Mouse (Mus musculus) limb, embryonic 15.5 days (tissue): ENCODE data around the gene Hspa12a. TPM values are rescaled to one million over a fixed set of nuclear protein-coding genes. Genes with fewer than 3 reads are reported as not detected.

Source experiments
- ATAC-seq: fragments of 200-750 bp; cut with Nextera tagmentation; 2 replicates; pipeline ENCODE4 v1.8.0; 2017; ENCODE audit warnings: low read depth, moderate TSS enrichment; ENCODE audit not compliant: insufficient number of reproducible peaks, low FRiP score, low TSS enrichment
- H3K27ac ChIP-seq: fragments of 300-500 bp; sonication (generic); 2 replicates; pipeline ENCODE4 v1.5.1; 2015; ENCODE audit warnings: moderate library complexity, mild to moderate bottlenecking, inconsistent platforms
- H3K27me3 ChIP-seq: fragments of 300-500 bp; sonication (generic); 2 replicates; pipeline ENCODE4 v1.6.1; 2015; ENCODE audit warnings: inconsistent platforms
- H3K36me3 ChIP-seq: fragments of 300-500 bp; sonication (generic); 2 replicates; pipeline ENCODE4 v1.6.1; 2015; ENCODE audit warnings: inconsistent platforms
- H3K4me1 ChIP-seq: fragments of 300-500 bp; sonication (generic); 2 replicates; pipeline ENCODE4 v1.6.1; 2015; ENCODE audit warnings: inconsistent platforms
- H3K4me2 ChIP-seq: fragments of 300-500 bp; sonication (generic); 2 replicates; pipeline ENCODE4 v1.6.1; 2015; ENCODE audit warnings: mild to moderate bottlenecking, inconsistent platforms
- H3K4me3 ChIP-seq: fragments of 300-500 bp; sonication (generic); 2 replicates; pipeline ENCODE4 v1.5.1; 2015; ENCODE audit warnings: mild to moderate bottlenecking, inconsistent platforms
- H3K9ac ChIP-seq: fragments of 300-500 bp; sonication (generic); 2 replicates; pipeline ENCODE4 v1.6.1; 2015; ENCODE audit warnings: inconsistent platforms
- H3K9me3 ChIP-seq: fragments of 300-500 bp; sonication (generic); 2 replicates; pipeline ENCODE4 v1.6.1; 2016; ENCODE audit warnings: inconsistent platforms
- WGBS: fragments of 180-500 bp; shearing (Covaris S2); methylation state at CpG from one replicate; pipeline ENCODE4 v1.1.7; 2015; 5-methylcytosine and 5-hydroxymethylcytosine counted together
- polyA plus RNA-seq: library from polyadenylated mRNA; unstranded; fragments of >200 nt; fragmentation: Nextera tagmentation; extraction: Ambion mirVana; gene quantifications from 2 replicates; pipeline ENCODE4 v1.2.1, GENCODE M21; 2015

The Hspa12a gene
- polyA plus RNA-seq, 1 experiment from 2014 or later = 3.4 TPM

DNA sequence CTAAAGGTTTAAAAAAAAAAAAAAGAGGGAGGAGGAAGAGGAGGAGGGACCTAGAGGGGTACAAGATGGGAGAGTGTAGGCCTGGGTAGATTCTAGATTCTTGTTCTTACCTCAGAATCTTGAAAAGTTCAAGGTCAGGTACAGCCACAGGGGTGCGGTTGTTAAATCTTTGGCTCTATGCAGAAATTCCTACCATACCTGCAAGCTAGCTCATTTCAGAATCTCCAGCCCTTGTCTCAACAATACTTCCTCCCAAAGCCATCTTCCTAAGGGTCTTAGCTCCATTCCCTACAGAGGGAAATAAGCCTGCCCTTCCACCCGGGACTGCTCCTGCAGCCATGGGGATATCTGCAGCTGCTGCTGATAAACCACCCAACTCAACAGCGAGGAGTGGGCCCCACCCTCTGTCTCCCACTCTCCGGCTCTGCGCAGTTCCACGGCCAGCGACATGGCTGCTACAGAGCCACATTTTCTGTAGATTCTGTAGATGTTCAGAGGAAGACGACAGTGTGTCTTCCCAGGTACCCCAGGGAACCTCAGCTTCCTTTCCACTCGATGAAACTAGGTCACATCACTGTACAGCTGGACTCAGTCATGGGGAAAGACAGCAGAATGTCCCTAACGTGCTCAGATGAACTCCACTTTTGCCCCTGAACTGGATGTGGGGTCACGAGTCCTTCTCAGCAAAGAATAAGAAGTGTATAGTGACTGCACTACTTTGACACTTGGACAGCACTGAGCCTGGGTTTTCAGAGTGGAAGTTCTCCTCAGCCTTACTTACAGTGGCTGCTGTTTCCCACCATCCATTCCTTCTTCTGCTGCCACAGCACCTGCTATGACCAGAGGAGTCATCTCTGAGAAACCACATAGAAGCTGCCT is 70.8 kb downstream of the Hspa12a start:
- Histone ChIP-seq H3K4me2 (no peak overlapping the region), H3K4me1 (no peaks in the 10 kb centered on the region), H3K27ac (no peak overlapping the region), H3K9me3 (no peaks in the 10 kb centered on the region), H3K4me3 (no peak overlapping the region), H3K27me3 (no peaks in the 10 kb centered on the region), H3K9ac (no peak overlapping the region), H3K36me3 (no peaks in the 10 kb centered on the region)
- no peak for ATAC-seq
- 80% methylated on average over 11 of the region's 11 CpGs for WGBS

DNA sequence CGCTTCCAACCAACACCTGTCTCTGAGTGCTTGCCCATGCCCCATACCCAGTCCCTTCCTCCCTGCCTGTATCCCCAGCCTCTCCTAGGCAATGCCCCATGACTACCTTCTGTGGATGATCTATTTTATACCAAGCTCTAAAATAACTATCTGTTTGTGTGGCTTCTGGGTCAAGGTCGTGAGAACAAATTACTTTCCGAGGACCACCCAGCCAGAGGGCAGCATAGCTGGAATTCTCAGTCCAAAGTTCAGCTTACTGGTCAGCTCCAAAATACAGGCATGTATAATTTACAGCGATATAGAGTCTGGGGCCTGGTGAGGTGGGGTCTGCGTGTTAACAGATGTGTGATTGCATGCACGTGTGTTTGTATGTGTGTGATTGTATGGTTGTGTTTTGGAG is 71.6 kb downstream of the Hspa12a start:
- Histone ChIP-seq H3K27me3 (no peaks in the 10 kb centered on the region), H3K9ac (no peak overlapping the region), H3K4me3 (no peak overlapping the region), H3K9me3 (no peaks in the 10 kb centered on the region), H3K27ac (no peak overlapping the region), H3K4me1 (no peaks in the 10 kb centered on the region), H3K36me3 (no peaks in the 10 kb centered on the region), H3K4me2 (no peak overlapping the region)
- no peak for ATAC-seq
- WGBS = 73% methylated on average over 6 of the region's 6 CpGs

DNA sequence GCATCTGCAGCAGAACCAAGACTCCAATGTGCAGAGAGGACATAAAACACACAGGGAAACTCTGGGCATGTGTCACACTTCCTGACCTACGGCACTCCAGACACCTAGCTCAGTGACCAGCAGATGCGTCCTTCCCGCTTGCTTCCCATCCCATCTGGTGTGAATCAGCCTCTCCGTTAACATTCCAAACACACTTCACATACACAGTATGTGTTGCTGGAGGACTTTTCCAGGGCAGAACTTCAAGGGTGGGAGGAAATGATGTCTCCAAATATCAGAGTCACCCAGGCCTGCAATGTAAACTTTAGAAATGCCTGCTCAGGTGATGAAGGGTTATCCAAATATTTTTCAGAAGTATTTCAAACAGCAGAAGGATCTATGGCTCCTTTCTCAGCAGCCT is 76.8 kb downstream of the Hspa12a start:
- Histone ChIP-seq H3K4me1 (no peaks in the 10 kb centered on the region), H3K27me3 (no peaks in the 10 kb centered on the region), H3K4me2 (no peak overlapping the region), H3K9me3 (no peaks in the 10 kb centered on the region), H3K27ac (no peak overlapping the region), H3K36me3 (no peaks in the 10 kb centered on the region), H3K4me3 (no peak overlapping the region), H3K9ac (no peak overlapping the region)
- no peak for ATAC-seq
- WGBS = 42% methylated on average over 4 of the region's 4 CpGs

DNA sequence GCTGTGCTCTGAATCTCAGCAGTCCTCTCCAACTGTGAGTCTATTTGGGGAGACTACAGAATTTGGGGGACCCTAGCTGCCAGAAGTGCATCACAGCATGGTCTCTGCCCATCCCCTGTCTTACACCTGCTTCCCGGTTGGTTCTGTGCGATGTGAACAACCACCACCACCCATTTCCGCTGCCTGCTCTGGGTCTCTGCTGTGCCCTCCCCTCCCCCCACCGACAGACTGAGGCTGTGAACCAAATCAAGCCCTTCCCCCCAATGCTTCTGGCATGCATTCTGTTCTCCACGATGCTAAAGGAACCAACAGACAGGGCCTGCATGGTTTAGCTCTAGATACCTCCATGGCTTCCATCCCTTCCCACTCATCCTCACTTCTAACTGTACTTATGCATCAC is 78.2 kb downstream of the Hspa12a start:
- Histone ChIP-seq H3K27me3 (peaks cover 2% of the 10 kb centered on the region; the same call in 1 of the 2 replicates), H3K27ac (no peak overlapping the region), H3K36me3 (no peaks in the 10 kb centered on the region), H3K4me1 (peaks cover 11% of the 10 kb centered on the region), H3K9ac (no peak overlapping the region), H3K9me3 (no peaks in the 10 kb centered on the region), H3K4me3 (no peak overlapping the region), H3K4me2 (no peak overlapping the region)
- no peak for ATAC-seq
- WGBS = 27% methylated on average over 5 of the region's 5 CpGs

DNA sequence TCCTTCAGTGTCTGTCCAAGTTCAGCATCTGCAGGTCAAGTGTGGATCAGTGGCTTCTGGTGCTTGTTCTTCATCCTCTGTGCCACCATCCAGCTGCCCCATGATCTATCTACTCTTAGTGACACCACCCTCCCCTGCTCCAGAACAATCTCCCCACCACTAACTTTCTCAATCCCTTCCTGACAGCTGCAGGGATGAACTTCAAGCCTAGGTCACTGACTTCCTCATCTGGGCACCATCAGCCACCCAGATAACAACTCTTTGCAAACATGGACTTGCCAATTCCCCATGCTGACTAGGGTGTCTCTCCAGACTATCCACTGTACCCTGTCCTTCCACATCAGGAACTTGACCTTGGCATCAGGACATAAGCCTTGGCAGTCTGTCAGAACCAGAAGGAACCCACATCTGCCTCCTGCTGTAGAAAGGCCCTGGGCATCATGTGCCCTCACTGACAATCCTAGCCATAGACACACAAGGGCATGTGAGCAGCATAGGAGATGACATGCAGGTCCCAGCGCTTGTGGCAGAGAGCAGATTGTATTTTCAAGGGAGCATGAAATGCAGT is 79.4 kb downstream of the Hspa12a start:
- Histone ChIP-seq H3K27ac (no peak overlapping the region), H3K4me3 (no peak overlapping the region), H3K4me2 (no peak overlapping the region), H3K36me3 (no peaks in the 10 kb centered on the region), H3K27me3 (peaks cover 10% of the 10 kb centered on the region), H3K9ac (no peak overlapping the region), H3K9me3 (no peaks in the 10 kb centered on the region), H3K4me1 (peaks cover 22% of the 10 kb centered on the region)
- 78% methylated on average over 1 of the region's 1 CpGs for WGBS
- ATAC-seq = no peak

DNA sequence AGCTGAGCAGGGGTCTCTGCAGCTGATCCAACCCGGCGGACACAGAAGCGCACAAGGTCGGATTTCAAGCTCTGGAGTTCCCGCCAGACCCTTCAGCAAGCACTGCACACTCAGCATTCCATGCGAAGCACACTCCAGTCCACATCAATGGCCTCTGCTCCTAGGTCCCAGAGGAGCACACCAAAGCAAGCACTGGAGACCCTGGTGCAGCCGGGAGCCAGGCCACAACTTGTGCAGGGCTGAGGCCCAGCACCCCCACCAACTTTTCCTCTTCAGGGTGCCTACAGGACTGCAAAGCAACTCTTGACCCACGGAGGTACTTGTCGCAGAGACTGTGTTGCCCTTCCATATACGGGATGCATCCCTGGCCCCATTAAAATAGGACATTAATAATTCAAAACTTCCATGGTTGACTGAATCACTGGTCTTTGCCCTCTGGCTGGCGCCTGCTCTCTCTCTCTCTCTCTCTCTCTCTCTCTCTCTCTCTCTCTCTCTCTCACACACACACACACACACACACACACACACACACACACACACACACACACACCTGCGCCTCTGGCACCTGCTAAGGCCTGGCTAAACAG is 82.2 kb downstream of the Hspa12a start:
- Histone ChIP-seq H3K4me2 (peak overlapping the region; percentile 89), H3K36me3 (no peaks in the 10 kb centered on the region), H3K9me3 (no peaks in the 10 kb centered on the region), H3K27ac (no peak overlapping the region), H3K27me3 (peaks cover 13% of the 10 kb centered on the region), H3K4me1 (peaks cover 22% of the 10 kb centered on the region), H3K4me3 (peak overlapping the region; percentile 54), H3K9ac (no peak overlapping the region)
- WGBS = 22% methylated on average over 11 of the region's 12 CpGs
- ATAC-seq = no peak

DNA sequence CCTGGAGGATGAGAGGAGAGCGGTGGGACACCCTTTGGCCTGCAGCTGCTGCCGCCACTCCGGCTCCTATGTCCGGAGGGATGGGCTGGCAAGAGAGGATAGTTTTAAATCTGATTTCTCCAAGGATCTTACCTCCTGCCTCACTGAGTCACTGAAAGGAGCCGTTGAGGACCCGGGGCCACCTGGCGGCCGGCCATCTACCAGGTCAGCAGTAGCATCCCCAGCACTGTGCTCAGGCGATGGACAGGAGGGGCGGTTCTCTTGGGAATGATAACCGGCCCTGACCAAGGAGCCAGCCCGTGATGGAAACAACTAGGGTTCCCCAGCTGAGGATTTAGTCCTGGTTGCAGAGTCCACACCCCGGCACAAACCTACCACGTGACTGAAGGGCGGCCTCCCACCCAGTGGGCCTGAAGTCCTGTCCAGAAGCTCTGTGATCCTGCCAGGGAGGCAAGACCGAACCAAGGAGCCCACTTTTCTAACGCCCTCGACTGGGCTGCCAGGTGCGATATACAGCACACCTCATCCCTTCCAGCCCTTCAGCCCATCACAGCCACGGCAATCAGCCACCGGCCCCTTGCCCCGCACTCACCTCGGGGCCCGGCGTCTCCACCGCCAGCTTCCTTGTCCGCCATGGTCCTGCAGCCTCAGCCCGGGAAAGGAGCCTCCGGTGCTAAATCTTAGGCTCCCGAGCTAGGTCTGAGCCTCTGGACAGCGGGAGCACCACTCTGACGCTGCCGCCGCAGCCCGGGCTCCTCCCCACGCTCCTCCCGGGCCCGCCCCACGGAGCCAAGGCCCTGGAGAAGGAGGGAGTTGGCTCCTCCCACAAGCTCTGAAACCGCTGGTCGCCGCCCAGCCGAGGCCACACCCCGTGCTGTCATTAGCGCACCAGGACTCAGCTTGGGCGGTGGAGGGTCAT is 82.9 kb downstream of the Hspa12a start:
- Histone ChIP-seq H3K9ac (peak overlapping the region; percentile 15), H3K27me3 (peaks cover 13% of the 10 kb centered on the region), H3K9me3 (no peaks in the 10 kb centered on the region), H3K4me2 (peak overlapping the region; percentile 89), H3K36me3 (no peaks in the 10 kb centered on the region), H3K4me3 (peak overlapping the region; percentile 54), H3K4me1 (peaks cover 22% of the 10 kb centered on the region), H3K27ac (no peak overlapping the region)
- peak; percentile 86 for ATAC-seq
- under 1% methylated on average over 46 of the region's 46 CpGs for WGBS

DNA sequence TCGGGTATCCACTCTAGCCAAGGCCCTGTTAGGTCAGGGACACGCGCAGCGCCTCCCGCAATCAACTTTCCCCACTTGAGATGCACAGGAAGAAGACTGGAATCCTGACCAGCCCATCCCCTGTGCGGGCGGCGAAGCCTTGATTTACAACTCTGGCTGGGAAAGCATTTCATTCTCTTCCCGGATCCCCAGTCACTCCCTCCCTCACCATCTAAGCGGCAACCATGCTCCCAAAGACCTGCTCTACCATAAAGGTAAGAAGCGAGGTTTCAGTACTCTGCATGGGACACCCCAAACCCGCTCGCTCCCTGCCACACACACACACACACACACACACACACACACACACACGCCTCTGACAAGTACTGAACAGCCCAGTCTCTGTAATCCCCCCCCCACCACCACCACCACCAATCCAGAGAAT is 83.6 kb downstream of the Hspa12a start:
- H3K4me2 ChIP-seq = peak overlapping the region; percentile 89
- 4% methylated on average over 14 of the region's 14 CpGs for WGBS
- peak overlapping the region; percentile 54 for H3K4me3 ChIP-seq
- no peaks in the 10 kb centered on the region for H3K36me3 ChIP-seq
- H3K27ac ChIP-seq = no peak overlapping the region
- peak overlapping the region; percentile 15; the same call in 1 of the 2 replicates for H3K9ac ChIP-seq
- no peaks in the 10 kb centered on the region for H3K9me3 ChIP-seq
- peaks cover 22% of the 10 kb centered on the region for H3K4me1 ChIP-seq
- H3K27me3 ChIP-seq = peaks cover 13% of the 10 kb centered on the region
- ATAC-seq = no peak; the same call in 1 of the 2 replicates

DNA sequence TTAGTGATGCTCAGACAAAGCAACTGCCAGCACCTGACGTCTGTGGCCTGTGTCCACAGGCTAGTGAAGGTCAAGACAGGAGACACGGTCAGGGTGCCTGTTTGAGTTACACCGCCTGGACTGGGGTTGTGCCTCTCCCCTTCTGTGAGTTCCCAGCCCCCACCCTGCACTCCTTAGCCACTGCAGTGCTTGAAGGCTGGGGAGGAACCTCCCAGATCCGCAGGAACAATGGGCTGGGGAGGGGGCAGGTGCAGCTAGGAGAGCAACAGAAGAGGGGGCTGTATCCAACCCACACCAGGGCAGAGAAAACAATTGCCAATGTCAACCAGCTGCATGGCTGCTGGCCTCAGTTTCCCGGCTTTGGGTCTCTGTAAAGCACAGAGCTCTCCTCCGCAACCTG is 84.1 kb downstream of the Hspa12a start:
- peaks cover 22% of the 10 kb centered on the region for H3K4me1 ChIP-seq
- H3K9ac ChIP-seq = no peak overlapping the region
- H3K36me3 ChIP-seq = no peaks in the 10 kb centered on the region
- peak overlapping the region; percentile 89 for H3K4me2 ChIP-seq
- ATAC-seq = no peak
- peak overlapping the region; percentile 54; the same call in 1 of the 2 replicates for H3K4me3 ChIP-seq
- H3K27ac ChIP-seq = no peak overlapping the region
- H3K27me3 ChIP-seq = peaks cover 13% of the 10 kb centered on the region
- 25% methylated on average over 6 of the region's 6 CpGs for WGBS
- no peaks in the 10 kb centered on the region for H3K9me3 ChIP-seq

DNA sequence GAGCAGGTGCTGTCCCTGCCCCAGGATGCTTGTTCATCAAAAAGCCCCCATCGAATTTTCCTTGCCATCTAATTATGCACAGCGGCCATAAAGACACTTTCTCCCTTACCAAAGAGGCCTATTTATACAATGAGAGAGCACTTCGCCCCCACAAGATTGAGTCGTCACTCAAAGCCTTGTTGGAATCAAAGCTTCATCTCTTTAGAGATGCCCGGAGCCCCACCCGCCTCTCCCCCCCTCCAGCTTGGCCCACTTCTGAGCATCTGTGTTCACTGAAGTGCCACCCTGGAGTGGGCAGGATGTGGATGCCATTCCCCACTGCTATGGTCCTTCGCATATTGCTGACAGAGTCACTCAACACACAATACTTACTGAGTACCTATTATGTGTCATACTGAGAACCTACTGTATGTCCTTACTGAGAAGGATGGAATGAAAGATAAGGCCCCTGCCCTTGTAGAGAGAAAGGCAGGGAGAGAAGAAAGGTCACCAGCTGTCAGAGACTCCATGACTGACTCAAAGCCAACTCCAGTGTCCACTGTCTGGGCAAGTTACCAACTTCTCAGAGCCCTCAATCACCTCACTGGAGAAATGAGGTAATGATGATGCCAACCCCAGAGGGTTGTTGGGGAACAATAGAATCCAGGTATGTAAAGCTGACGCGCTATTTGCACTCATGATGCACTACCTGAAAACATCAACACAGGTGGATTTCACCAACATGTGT is 87.2 kb downstream of the Hspa12a start:
- Histone ChIP-seq H3K36me3 (no peaks in the 10 kb centered on the region), H3K9me3 (no peaks in the 10 kb centered on the region), H3K4me1 (peaks cover 21% of the 10 kb centered on the region), H3K4me2 (no peak overlapping the region), H3K9ac (no peak overlapping the region), H3K4me3 (no peak overlapping the region), H3K27me3 (peaks cover 12% of the 10 kb centered on the region), H3K27ac (no peak overlapping the region)
- 86% methylated on average over 9 of the region's 9 CpGs for WGBS
- ATAC-seq = no peak

DNA sequence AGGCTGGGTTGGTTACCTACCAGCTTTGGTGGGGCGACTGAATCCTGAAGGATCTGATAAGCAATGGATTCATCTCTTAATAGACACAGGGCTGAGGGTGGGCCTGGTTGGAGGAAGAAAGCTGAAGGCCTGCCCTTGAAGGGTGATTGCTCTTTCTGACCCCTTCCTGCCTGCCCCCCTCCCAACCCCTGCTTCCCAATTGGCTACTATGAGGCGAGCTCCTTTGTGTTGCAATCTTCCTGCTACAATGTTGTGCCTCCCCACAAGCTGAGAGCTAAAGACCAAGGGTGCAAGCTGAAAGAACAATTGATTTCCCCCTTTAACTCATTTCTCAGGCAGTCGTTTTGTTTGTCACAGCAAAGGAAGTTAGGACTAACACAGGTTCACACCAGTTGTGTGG is 88.6 kb downstream of the Hspa12a start:
- H3K9me3 ChIP-seq = no peaks in the 10 kb centered on the region
- peaks cover 7% of the 10 kb centered on the region for H3K4me1 ChIP-seq
- H3K36me3 ChIP-seq = no peaks in the 10 kb centered on the region
- no peak overlapping the region for H3K27ac ChIP-seq
- H3K9ac ChIP-seq = no peak overlapping the region
- WGBS = 74% methylated on average over 3 of the region's 3 CpGs
- H3K27me3 ChIP-seq = peaks cover 11% of the 10 kb centered on the region; the same call in 1 of the 2 replicates
- ATAC-seq = no peak
- H3K4me2 ChIP-seq = no peak overlapping the region
- no peak overlapping the region for H3K4me3 ChIP-seq
